Mouse (Mus musculus): ENCODE results near the gene Fcho1.

- TF ChIP-seq CTCF (IDR thresholded peaks at IDR 0.05), result no peak
- no peak for TF ChIP-seq EP300 (IDR thresholded peaks at IDR 0.05)
Observed at GRCm38 (mm10) chr8:71672168-71672735, 53.3 kb downstream of the Fcho1 start.
